Mouse (Mus musculus): ENCODE measurements around the gene Asxl1. TPM values are rescaled to one million over a fixed set of nuclear protein-coding genes. Genes with fewer than 3 reads are reported as not detected.

Gene Asxl1
- total RNA-seq (2023), result 10 to 100 TPM; 86.2 to 88.1 TPM

DNA sequence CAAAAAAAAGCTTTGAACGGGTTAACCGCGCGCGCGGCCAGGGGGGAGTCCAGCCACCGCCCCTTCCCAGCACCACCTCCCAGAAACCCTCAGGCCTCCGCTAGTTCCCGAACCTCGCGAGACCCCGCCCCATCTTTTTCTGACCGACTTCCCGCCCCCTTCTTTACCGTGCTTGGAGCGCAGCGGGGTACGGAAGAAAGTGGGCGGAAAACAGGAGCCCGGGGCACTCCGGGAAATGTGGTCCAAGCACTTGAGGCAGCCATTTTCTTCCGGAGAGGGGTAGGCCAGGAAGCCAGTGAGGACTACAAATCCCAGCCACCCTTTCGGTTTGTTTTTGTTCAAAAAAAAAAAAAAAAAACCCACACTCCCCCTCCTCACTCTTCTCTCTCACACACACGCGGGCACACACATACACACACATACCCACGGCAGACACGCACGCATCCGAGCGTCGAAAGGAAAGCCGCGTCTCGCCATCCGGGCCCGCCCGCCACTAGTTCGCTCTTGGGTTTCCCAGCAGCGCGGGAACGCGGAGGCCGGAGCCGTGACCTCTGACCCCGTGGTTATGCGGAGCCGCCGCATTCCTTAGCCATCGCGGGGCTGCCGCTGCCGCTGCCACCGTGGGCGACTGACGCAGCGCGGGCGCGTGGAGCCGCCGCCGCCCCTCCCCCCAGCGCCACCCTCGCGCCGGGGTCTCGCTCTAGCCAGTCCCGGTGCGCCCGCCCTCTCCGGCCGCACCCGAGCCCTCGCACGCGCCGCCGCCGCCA, at the start of gene Asxl1:
Asxl1 (plus strand) TSS at position 376 of the 767 bp plus-strand sequence.

Other genes with a start within 250 kb of the Asxl1 start
- 100 to 1,000 TPM; 230 to 240 TPM for gene Hck, start 237.4 kb upstream of the Asxl1 start, total RNA-seq (2023)
- 10 to 100 TPM; 72.9 to 79.8 TPM for gene Tm9sf4, start 184.5 kb upstream of the Asxl1 start, total RNA-seq (2023)
- 1 to 10 TPM; 5.0 to 6.0 TPM for gene Tspyl3, start 120.4 kb upstream of the Asxl1 start, total RNA-seq (2023)
- 10 to 100 TPM; 34.4 to 42.0 TPM for gene Plagl2, start 104.4 kb upstream of the Asxl1 start, total RNA-seq (2023)
- gene Pofut1, start 104.3 kb upstream of the Asxl1 start, total RNA-seq (2023), result 10 to 100 TPM; 16.7 to 21.5 TPM
- gene Kif3b, start 54.4 kb upstream of the Asxl1 start, total RNA-seq (2023), result 10 to 100 TPM; 31.9 to 34.2 TPM
- not detected for gene 4930404H24Rik, start 147.0 kb downstream of the Asxl1 start, total RNA-seq (2023)
- 1 to 10 TPM; 1.4 to 2.3 TPM for gene Nol4l, start 184.1 kb downstream of the Asxl1 start, total RNA-seq (2023)

Data from neutrophil, adult 59 days (primary cell).